Mouse (Mus musculus): ENCODE results near the gene Abr.

The Abr gene

DNA sequence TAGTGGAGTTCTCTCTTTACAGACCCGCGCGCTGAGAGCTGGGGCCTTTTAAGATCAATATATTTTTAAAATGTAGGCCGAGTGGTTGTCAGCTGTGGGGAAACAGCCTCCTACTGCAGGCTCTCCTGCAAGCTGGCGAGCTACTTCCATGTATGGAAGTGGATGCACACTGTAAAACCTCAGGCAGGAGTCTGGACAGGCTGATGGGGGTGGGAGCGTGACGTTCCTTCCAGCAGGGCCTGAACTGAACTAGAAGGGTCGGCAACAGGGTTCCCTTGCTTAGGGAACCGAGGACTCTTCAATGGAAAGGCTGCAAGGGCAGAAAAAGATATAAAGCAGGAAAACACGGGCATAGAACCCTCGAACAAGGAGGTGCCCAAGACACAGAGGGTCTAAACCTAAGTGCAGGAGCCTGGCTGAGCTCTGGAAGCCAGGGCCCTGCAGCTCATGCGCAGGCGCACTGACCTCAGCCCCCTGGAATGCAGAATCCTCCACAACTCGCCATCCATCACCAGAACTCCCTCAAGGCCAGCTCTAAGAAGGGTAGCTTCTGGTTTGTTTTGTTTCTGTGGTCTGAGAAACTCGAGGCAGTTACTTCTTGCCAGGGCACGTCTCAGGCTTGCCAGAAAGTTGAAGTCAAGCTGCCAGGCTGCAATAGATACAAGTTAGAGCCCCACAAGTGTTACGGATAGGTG lies 247.5 kb downstream of the Abr start:
- no peak for DNase-seq (ENCODE audit: low read depth)

DNA sequence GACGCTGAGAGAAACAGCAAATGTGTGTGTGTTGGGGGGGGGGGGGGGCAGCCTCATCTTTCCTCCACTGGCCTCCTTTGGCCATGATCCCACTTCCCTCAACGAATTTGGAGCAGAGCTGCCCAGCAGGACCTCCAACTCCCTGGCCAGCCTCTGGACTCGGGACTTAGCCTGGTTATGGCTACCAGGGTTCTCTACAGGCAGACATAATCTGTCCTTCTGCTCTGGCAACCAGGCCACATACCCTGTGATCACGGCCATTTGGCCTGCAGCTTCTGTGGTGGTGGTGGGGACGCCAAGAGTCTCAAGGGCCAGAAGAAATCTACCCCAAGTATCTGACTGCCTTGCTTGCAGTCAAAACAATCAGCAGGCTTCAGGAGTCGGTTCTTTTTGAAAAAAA lies 249.6 kb downstream of the Abr start:
- no peak for DNase-seq (ENCODE audit: low read depth)

DNA sequence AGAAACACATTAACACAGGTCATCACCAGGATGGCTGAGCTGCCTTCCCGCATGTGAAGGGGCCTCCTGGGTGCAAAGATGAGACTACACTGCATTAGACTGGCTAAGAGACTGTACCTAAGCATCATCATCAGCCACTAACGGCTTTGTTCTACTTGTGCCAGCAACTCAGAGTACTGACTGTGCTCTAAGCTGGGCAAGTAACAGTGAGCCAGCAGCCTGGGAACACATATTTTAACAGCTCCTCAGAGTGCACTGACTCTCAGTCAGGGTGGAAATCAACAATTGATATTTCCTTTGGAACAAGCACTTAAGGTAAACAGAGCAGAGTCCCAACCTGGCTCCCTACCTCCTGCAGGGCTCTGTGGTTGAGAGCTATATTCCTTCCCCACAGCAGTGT lies 250.0 kb downstream of the Abr start:
- no peak for DNase-seq (ENCODE audit: low read depth)

DNA sequence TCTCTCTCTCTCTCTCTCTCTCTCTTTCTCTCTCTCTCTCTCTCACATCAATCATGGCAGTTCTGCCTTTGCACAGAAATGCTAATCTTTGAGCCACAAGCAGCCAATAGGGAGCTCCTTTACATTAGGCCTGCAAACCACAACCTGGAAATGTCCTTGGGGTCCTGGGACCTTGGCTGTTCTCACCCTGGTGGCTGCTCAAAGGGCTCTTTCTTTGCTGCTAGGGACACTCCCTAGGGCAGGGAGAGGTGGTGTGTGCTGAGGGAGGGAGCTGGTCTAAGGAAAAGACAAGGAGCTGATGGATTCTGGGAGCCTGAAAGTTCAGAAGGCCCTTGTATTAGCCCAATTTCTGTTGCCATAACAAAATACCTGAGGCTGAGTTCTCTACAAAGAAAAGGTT lies 251.6 kb downstream of the Abr start:
- no peak for DNase-seq (ENCODE audit: low read depth)

Measured in c-Kit-positive CD71-positive TER-119-negative erythroid progenitor cells, embryonic 14.5 days (primary cell).